Mouse (Mus musculus): ENCODE measurements around the gene Nmrk2. TPM values are rescaled to one million over a fixed set of nuclear protein-coding genes. Genes with fewer than 3 reads are reported as not detected.

Nmrk2 gene
- polyA plus RNA-seq (2012; rRNA removed): 0.02 and 0.04 TPM in 2 replicates

DNA sequence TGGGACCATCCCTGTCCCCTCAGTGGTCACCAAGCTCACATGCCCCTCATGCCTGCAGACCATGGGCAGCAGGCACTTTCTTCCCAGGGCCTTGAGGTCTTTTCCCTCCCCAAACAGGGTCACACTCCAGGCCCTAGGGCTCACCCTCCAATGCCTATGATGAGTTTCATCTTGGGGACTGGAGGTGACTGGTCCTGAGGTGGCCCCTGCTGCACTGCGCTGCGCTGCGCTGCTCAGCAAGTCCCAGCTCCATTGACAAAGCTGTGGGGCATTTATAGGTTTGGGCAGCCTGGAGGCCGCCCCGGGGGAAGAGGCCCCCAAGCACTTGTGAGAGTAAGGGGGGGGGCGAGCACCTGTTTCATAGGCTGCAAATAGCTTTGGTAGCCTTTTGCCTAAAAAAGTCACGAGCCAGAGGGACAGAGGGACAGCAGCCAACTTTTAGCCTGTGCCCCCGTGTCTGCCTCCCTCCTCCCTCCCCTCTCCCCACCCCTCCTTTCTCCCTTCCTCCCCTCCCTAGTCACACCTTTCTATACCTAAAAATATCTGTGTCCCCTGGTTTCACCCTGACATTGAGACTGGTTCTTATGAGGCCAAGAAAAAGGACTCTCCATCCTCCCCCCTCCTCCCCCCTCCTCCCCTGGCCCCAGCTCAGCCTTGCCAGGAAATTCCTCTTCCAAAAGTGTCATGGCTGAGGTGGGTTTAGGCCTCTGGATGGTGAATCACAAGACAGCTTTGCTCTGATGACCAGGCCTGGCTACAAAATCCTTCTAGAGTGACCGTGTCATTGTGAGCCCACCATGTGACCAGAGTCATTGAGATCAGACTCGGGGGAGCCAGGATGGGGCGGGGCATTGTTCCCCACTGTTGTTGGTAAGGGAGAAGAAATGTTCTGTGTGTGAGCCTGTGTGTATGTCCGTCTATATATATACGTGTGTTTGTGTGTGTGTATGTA lies at the start of gene Nmrk2:
Gene Nmrk2, minus strand, starts transcription at position 245 of the 952 bp plus-strand sequence.

DNA sequence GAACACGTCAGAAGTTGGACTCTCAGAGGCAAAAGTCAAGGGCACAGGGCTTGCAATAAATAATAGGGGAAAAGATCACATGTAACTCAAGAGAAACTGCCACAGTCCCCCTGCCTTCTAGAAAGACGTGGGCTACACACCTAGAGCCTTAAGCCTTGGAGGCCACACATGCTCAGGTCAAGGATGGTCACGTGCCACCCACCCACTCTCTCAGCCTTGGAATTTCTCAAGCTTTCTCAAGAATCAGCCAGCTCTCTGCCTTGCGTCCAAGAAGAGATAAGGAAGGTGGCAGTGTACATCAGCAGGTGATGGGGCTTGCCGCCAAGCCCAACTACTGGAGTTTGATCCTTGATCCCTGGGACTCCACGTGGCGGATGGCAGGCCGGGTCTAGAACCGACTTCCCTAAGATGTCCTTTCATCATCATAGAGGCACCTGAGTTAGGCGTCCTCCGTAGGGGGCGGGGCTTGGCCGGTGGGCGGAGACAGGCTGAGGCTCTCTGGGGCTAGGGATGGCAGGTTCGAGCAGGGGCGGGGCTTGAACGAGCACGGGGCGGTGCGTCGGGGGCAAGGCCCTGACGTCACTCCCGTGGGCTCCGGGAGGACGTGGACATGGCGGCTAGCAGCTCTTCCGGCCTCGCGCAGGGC lies 30.9 kb upstream of the Nmrk2 start, which contains the start of gene Zfr2:
Gene Zfr2, plus strand, starts transcription at position 576 of the 646 bp plus-strand sequence.

DNA sequence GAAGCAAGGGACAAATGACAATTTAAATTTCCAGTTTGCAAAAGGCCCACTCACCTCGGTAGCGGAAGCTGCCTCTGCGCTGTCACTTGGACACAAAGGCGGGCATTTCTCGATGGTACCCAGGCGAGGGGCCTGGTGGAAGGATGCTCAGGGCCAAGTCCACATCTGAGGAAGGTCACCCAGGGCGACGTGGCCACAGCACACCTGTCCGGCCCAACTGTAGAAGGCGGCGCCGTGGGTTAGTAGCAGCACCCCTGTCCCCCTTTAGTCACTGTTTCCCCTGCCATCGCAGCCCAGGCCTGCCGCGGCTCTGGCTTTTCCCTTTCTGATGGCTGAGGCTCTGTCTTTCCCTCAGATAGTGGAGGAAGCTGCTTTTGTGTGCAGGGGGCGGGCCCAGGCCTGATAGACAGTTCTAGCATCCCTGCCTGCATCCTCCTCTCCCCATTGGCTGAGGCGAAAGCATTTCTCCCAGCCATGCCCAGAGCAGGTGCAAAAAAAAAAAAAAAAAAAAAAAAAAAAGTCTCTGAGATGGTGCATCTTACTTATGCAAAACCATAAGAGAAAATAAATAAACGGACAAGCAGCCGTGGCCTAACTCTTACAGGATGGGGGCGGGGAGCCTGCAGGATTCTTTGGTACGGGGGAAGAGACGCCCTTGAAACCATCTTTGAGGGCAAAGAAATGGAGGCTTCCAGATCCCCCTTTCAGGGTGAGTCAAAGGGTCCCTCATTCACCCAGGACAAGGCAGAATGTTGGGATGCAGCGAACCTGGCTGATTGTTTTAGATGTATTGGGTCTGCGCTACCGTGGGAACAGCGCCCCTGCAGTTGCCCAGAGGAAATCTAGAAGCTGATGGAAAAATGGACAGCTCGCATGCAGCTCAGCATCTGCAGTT lies 28.8 kb upstream of the Nmrk2 start, which contains the start of gene Atcay:
Gene Atcay, minus strand, starts transcription at position 396 of the 895 bp plus-strand sequence.

DNA sequence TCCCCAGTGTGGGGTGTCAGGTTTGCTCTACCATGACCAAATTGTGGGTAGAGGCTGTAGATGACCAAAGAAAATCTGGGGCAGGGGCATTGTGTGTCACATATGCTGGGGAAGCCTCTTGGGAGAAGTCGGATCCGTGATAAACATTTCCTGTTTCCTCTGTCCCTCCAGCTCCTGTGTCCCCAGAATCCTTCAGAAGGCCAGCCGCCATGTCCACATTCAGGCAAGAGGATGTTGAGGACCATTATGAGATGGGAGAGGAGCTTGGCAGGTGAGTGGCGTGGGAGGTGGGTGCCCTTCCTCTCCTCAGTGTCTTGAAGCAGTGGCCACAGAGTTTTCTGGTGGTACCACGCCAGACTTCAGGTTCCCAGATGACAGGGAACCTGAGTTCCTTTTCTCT lies 18.0 kb downstream of the Nmrk2 start, which contains the start of gene 4930442H23Rik:
Gene 4930442H23Rik, minus strand, starts transcription at position 45 of the 400 bp plus-strand sequence.

DNA sequence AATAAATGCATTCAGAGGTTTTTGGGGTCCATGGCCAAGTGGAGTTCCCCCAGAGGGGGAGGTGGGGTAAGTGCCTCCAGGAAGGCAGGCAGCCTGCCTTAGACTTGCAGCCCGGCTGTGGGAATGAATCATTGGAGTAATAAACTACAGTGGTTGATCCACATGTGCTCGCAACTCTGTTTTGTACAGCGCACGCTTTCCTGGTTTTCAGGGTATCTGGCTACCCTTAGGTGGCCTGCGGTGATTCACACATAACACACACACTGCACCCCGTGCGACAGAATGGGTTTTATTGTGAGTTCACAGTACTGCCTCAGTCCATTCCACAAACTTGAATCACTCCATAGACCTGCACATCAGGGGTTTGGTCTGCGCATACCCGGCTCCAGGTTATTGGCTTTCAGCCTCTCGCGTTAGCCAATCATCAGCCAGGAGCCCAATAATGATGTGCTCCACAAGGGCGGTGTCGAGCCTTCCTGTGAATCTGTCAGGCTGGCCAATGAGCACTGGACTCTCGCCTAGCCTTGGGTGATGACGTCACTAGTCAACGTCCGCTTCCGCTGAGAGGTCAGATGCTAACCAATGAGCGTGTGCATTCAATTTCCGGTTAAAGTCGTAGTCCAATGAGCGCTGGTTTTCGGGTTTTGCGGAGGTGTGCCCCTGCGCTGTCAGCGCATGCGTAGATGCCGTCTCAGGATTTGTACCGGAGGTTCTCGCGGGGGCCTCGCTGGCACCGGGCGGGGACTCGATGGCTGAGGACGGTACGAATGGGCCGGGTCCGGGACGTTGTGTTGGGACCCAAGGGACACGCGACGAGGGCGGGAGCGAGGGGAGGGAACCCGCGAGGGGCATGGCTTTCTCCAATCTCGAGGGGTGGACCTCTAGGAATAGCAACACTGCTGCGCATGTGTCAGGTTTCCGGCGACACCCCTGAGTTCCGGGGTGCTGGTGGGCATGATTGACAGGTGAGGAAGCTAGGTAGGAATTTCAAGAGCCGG lies 19.2 kb downstream of the Nmrk2 start, which contains the start of gene Dapk3:
Gene Dapk3, plus strand, starts transcription at position 670 of the 998 bp plus-strand sequence.

DNA sequence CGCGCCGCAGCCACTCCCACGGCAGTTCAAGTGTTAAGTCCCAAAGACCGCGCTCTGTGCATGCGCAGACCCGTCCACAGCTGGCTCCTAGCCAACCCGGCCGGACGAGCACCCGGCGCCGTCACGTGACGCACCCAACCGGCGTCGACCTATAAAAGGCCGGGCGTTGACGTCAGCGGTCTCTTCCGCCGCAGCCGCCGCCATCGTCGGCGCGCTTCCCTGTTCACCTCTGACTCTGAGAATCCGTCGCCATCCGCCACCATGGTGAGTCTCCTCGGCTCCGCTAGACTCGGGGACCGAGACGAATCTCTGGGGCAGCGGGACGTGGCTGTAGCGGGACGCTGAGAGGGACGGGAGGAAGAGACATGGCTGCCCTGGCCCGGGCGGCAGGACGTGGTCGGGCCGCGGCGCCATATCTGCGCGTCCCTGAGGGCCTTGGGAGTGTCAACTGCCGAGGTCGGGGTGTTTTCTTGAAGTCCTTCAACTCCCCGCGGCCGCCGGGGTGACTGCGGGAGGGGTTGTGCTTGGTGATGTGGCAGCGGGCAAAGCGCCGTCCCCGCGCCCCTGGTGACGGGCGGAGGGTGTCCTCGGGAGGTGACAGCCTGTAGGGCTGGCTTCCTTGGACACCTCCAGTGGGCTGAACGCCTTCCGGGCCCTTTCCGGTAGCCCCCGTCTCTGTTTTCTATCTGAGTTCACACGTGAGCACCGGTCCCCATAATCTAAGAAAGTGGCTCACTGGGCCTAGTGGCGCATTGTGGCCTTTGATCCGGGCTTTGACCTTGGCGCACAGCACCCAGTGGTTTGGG lies 25.2 kb downstream of the Nmrk2 start, which contains the start of gene Eef2:
Gene Eef2, plus strand, starts transcription at position 166 of the 806 bp plus-strand sequence.

DNA sequence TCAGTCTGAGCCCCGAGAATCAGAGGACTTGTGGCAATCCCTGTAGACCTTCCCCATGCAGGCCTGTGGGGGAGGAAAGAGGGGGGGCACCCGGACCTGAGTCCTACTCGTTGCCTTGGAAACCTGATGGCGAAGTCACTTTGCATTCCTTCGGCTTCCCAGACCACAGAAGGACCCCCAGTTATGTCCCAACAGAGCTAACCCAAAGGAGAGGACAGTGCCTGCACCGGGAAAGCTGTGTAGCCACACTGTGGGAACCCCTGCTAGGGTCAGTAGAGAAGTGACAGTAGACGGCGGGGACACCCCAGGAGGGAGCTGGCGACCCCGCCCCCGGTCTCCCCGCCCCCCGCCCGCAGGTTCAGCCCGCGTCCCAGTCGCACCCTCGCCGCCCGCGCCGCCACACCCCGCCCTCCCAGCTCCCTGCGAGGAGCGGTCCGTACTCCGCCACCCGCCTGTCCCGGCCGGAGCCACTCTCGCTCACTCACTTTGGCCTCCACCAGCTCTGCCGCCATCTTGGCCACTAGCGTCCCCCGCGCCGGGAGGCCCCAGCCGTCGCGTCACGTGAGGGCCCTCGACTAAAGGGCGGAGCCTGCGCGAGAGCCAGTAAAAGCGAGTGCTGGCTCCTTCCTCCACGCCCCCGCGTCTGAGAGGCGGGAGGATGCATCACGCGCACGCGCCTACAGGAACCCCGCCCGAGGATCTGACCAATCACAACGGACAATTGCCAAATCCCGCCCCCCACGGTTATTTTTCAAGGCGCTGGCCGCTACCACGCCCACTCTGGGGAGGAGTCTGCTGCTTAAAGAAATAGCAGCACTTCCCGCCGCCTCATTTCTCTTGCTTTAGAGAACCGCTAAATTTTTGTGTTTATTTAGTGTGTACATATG lies 34.4 kb downstream of the Nmrk2 start, which contains the start of gene Pias4:
Gene Pias4, minus strand, starts transcription at position 724 of the 887 bp plus-strand sequence.

Other genes starting within 250 kb of the Nmrk2 start
- 3.4 and 5.5 TPM in 2 replicates for gene Gng7, start 187.1 kb downstream of the Nmrk2 start, polyA plus RNA-seq (2012; rRNA removed)
- 5.8 and 6.1 TPM in 2 replicates for gene Diras1, start 176.4 kb downstream of the Nmrk2 start, polyA plus RNA-seq (2012; rRNA removed)
- 26.5 and 35.6 TPM in 2 replicates for gene Slc39a3, start 164.6 kb downstream of the Nmrk2 start, polyA plus RNA-seq (2012; rRNA removed)
- gene Sgta, start 141.9 kb downstream of the Nmrk2 start, polyA plus RNA-seq (2012; rRNA removed): 168 and 193 TPM in 2 replicates
- gene Thop1, start 132.0 kb downstream of the Nmrk2 start, polyA plus RNA-seq (2012; rRNA removed): 62.7 and 69.0 TPM in 2 replicates
- 0.52 and 0.73 TPM in 2 replicates for gene Creb3l3, start 103.2 kb downstream of the Nmrk2 start, polyA plus RNA-seq (2012; rRNA removed)
- gene Map2k2, start 96.1 kb downstream of the Nmrk2 start, polyA plus RNA-seq (2012; rRNA removed): 167 and 173 TPM in 2 replicates
- gene Zbtb7a, start 66.8 kb downstream of the Nmrk2 start, polyA plus RNA-seq (2012; rRNA removed): 12.7 and 17.8 TPM in 2 replicates
- 39.5 and 41.3 TPM in 2 replicates for gene Pias4, start 34.1 kb downstream of the Nmrk2 start, polyA plus RNA-seq (2012; rRNA removed)
- 1,158 and 1,360 TPM in 2 replicates for gene Eef2, start 25.4 kb downstream of the Nmrk2 start, polyA plus RNA-seq (2012; rRNA removed)
- gene Dapk3, start 19.0 kb downstream of the Nmrk2 start, polyA plus RNA-seq (2012; rRNA removed): 63.2 and 71.7 TPM in 2 replicates
- gene 4930442H23Rik, start 18.2 kb downstream of the Nmrk2 start, polyA plus RNA-seq (2012; rRNA removed): not detected in 2 replicates
- 25.0 and 36.7 TPM in 2 replicates for gene Atcay, start 28.8 kb upstream of the Nmrk2 start, polyA plus RNA-seq (2012; rRNA removed)
- 16.3 and 16.6 TPM in 2 replicates for gene Zfr2, start 31.1 kb upstream of the Nmrk2 start, polyA plus RNA-seq (2012; rRNA removed)
- gene Matk, start 50.9 kb upstream of the Nmrk2 start, polyA plus RNA-seq (2012; rRNA removed): 4.0 and 4.3 TPM in 2 replicates
- gene Mrpl54, start 64.9 kb upstream of the Nmrk2 start, polyA plus RNA-seq (2012; rRNA removed): 91.5 and 109 TPM in 2 replicates
- gene Apba3, start 64.9 kb upstream of the Nmrk2 start, polyA plus RNA-seq (2012; rRNA removed): 25.6 and 44.9 TPM in 2 replicates
- 2.6 and 4.2 TPM in 2 replicates for gene Tjp3, start 89.5 kb upstream of the Nmrk2 start, polyA plus RNA-seq (2012; rRNA removed)
- 84.4 and 91.7 TPM in 2 replicates for gene Pip5k1c, start 90.9 kb upstream of the Nmrk2 start, polyA plus RNA-seq (2012; rRNA removed)
- 50.3 and 63.1 TPM in 2 replicates for gene Cactin, start 119.1 kb upstream of the Nmrk2 start, polyA plus RNA-seq (2012; rRNA removed)
- 2.4 and 3.1 TPM in 2 replicates for gene Tbxa2r, start 126.7 kb upstream of the Nmrk2 start, polyA plus RNA-seq (2012; rRNA removed)
- 0.04 and 0.06 TPM in 2 replicates for gene Gipc3, start 141.2 kb upstream of the Nmrk2 start, polyA plus RNA-seq (2012; rRNA removed)
- 116 and 139 TPM in 2 replicates for gene Hmg20b, start 148.4 kb upstream of the Nmrk2 start, polyA plus RNA-seq (2012; rRNA removed)
- 8.6 and 9.0 TPM in 2 replicates for gene Mfsd12, start 155.4 kb upstream of the Nmrk2 start, polyA plus RNA-seq (2012; rRNA removed)
- 0.28 and 0.31 TPM in 2 replicates for gene 4930404N11Rik, start 163.8 kb upstream of the Nmrk2 start, polyA plus RNA-seq (2012; rRNA removed)
- 91.8 and 113 TPM in 2 replicates for gene Fzr1, start 176.5 kb upstream of the Nmrk2 start, polyA plus RNA-seq (2012; rRNA removed)
- 56.2 and 57.9 TPM in 2 replicates for gene Dohh, start 182.4 kb upstream of the Nmrk2 start, polyA plus RNA-seq (2012; rRNA removed)
- 3.9 and 4.3 TPM in 2 replicates for gene Gm48551, start 182.4 kb upstream of the Nmrk2 start, polyA plus RNA-seq (2012; rRNA removed)
- gene Gm48552, start 187.0 kb upstream of the Nmrk2 start, polyA plus RNA-seq (2012; rRNA removed): 5.2 and 8.2 TPM in 2 replicates
- 3.7 and 5.0 TPM in 2 replicates for gene Smim24, start 191.0 kb upstream of the Nmrk2 start, polyA plus RNA-seq (2012; rRNA removed)